9 mouse cellular contexts compared by ENCODE assay signal in genomic region chr9:65123552-65124168, GRCm38 (mm10). TPM values are rescaled to one million over a fixed set of nuclear protein-coding genes. Genes with fewer than 3 reads are reported as not detected.
DNase-seq lines count a peak whose midpoint lies in the region; ATAC-seq and TF ChIP-seq lines count a peak whose summit lies in the region.
"Had no signal": no experiment of that assay in that cellular context is flagged by ENCODE, and none has a peak within 500 bp of the region (broad histone marks: within the 10 kb centered on the region; RNA-seq: fewer than 3 reads in every experiment).

No protein-coding gene starts in this region.

- H3K9me3 ChIP-seq in forebrain, embryonic 13.5 days (replicated peaks) = no peaks in the 10 kb centered on the region
- no peaks in the 10 kb centered on the region for H3K9me3 ChIP-seq in intestine, embryonic 15.5 days
- H3K9me3 ChIP-seq: G1E had no signal

- peak; percentile 59 for ATAC-seq in forebrain, embryonic 13.5 days
- ATAC-seq in intestine, embryonic 15.5 days = peak; percentile 35

- H3K36me3 ChIP-seq in forebrain, embryonic 13.5 days (ENCODE audit: poor library complexity, severe bottlenecking) = peaks cover 23% of the 10 kb centered on the region
- H3K36me3 ChIP-seq in intestine, embryonic 15.5 days = 0 out of 2 replicates have a peak, but pooled peaks cover 3% of the 10 kb centered on the region
- H3K36me3 ChIP-seq: G1E had no signal

- peaks cover 16% of the 10 kb centered on the region; the same call in 1 of the 2 replicates for H3K27me3 ChIP-seq in forebrain, embryonic 13.5 days
- 0 out of 2 replicates have a peak, but pooled peaks cover 6% of the 10 kb centered on the region for H3K27me3 ChIP-seq in intestine, embryonic 15.5 days (replicated peaks)

- no peak overlapping the region for H3K27ac ChIP-seq in forebrain, embryonic 13.5 days
- H3K27ac ChIP-seq in intestine, embryonic 15.5 days = no peak overlapping the region

- TF ChIP-seq CTCF in brain, embryonic 14.5 days (IDR thresholded peaks at IDR 0.05; ENCODE audit: borderline replicate concordance, extremely low read depth, insufficient read depth, insufficient read length) = peak; percentile 84
- TF ChIP-seq CTCF in lung, adult 2 months (IDR thresholded peaks at IDR 0.05; ENCODE audit: insufficient read depth, low read length) = 0 out of 2 replicates have a peak, but pooled peaks have one; percentile 13

- no peak for TF ChIP-seq POLR2A in brain, embryonic 14.5 days (IDR thresholded peaks at IDR 0.05; ENCODE audit: borderline replicate concordance, extremely low read depth, insufficient read depth, insufficient read length, poor library complexity, severe bottlenecking)
- TF ChIP-seq POLR2A in lung, adult 2 months (IDR thresholded peaks at IDR 0.05; ENCODE audit: borderline replicate concordance, extremely low read depth, low read depth, low read length) = no peak

- peak overlapping the region; percentile 45 for H3K4me3 ChIP-seq in forebrain, embryonic 13.5 days
- H3K4me3 ChIP-seq in intestine, embryonic 15.5 days (replicated peaks) = peak overlapping the region; percentile 33
- H3K4me3 ChIP-seq in lung, adult 2 months (replicated peaks; ENCODE audit: extremely low read depth, low read depth, low read length) = no peak overlapping the region

- 5% methylated on average over 45 of the region's 48 CpGs for WGBS in forebrain, embryonic 13.5 days
- 12% methylated on average over 48 of the region's 48 CpGs for WGBS in intestine, embryonic 15.5 days
- 11% methylated on average over 48 of the region's 48 CpGs for WGBS in lung, adult 2 months

- DNase-seq in kidney, adult 18-20 months = peak; percentile 45
- no peak for DNase-seq in kidney, adult 11 months
- DNase-seq in brain, embryonic 14.5 days (ENCODE audit: low read depth) = peak; percentile 72
- DNase-seq in lung, adult 2 months = peak; percentile 32
- peak; percentile 89 for DNase-seq in retina, embryonic 14.5 days (ENCODE audit: low spot score)
- DNase-seq in urinary bladder, postnatal 36 days (ENCODE audit: low spot score in 2 of 2) = no peak

- H3K4me2 ChIP-seq in forebrain, embryonic 13.5 days = peak overlapping the region; percentile 87
- peak overlapping the region; percentile 77 for H3K4me2 ChIP-seq in intestine, embryonic 15.5 days (replicated peaks)

- H3K9ac ChIP-seq in forebrain, embryonic 13.5 days = peak overlapping the region; percentile 72
- peak overlapping the region; percentile 42 for H3K9ac ChIP-seq in intestine, embryonic 15.5 days

- H3K4me1 ChIP-seq in forebrain, embryonic 13.5 days = peaks cover 20% of the 10 kb centered on the region
- H3K4me1 ChIP-seq in intestine, embryonic 15.5 days (replicated peaks) = peaks cover 8% of the 10 kb centered on the region; the same call in 1 of the 2 replicates
- H3K4me1 ChIP-seq in lung, adult 2 months (ENCODE audit: control insufficient read depth, insufficient read depth, low read length) = no peaks in the 10 kb centered on the region

RNA-seq across cellular contexts. Expression of gene Igdcc3, which starts 17.3 kb away (rescaled TPM):
- 15.0 and 19.6 TPM in 2 replicates for polyA plus RNA-seq in brain, embryonic 14.5 days (2012; rRNA removed)
- 13.2 and 16.0 TPM in 2 replicates for polyA plus RNA-seq in forebrain, embryonic 13.5 days (2015; fragmentation: Nextera tagmentation; extraction: Ambion mirVana)
- 0.99 and 1.4 TPM in 2 replicates for polyA plus RNA-seq in intestine, embryonic 15.5 days (2015; fragmentation: Nextera tagmentation; extraction: Ambion mirVana)
- 0.11 and 0.13 TPM in 2 replicates for polyA plus RNA-seq in lung, adult 2 months (2012; rRNA removed)
- polyA plus RNA-seq: G1E had no signal

RNA-seq across cellular contexts. Expression of gene Igdcc4, which starts 22.4 kb away (rescaled TPM):
- 26.2 and 33.3 TPM in 2 replicates for polyA plus RNA-seq in brain, embryonic 14.5 days (2012; rRNA removed)
- 10.5 and 10.8 TPM in 2 replicates for polyA plus RNA-seq in forebrain, embryonic 13.5 days (2015; fragmentation: Nextera tagmentation; extraction: Ambion mirVana)
- 21.1 and 22.7 TPM in 2 replicates for polyA plus RNA-seq in intestine, embryonic 15.5 days (2015; fragmentation: Nextera tagmentation; extraction: Ambion mirVana)
- 1.9 and 3.7 TPM in 2 replicates for polyA plus RNA-seq in lung, adult 2 months (2012; rRNA removed)
- polyA plus RNA-seq: G1E had no signal

Comparison
In these comparisons a context has a peak if more than half of its experiments do, and no peak if none do; other contexts are left out.
1. DNase-seq: peak in kidney, adult 18-20 months (single experiment), brain, embryonic 14.5 days (single experiment), lung, adult 2 months (single experiment) and retina, embryonic 14.5 days (single experiment); none in kidney, adult 11 months (single experiment) and urinary bladder, postnatal 36 days (0 of 2).